Mouse (Mus musculus): Measurements from ENCODE around the gene Eya3.
"Not testable (repeated sequence)": the region's sequence is repeated elsewhere in the genome, so short reads cannot be mapped to it uniquely, and the experiment has no call there.

Eya3 gene

GRCm38 (mm10) chr4:132638461-132639190, at the start of gene Eya3:
Eya3 (plus strand) TSS chr4:132638987.
- DNase-seq = peak; percentile 91

DNA sequence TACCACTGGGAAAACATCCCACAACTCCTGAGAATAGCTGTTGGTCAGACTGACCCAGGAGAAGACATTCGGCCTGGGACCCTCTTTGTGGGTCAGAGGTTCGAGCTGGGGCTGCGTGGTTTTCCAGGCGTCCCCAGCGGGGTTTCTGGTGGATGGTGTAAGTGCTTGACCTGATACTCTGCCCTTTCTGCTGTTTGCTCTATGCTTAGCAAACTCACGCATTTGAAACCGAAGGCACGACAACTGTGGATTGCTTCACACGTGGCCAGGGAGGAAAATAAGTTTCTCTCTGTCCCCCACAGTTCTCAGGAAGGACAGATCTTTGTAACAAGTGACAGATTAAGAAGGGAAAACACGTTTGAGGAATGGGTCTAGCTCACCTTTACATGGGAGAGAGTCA, 48.1 kb upstream of the Eya3 start:
- no peak for DNase-seq

- no peak for DNase-seq
Measured at GRCm38 (mm10) chr4:132592958-132593357, 45.8 kb upstream of the Eya3 start.

DNA sequence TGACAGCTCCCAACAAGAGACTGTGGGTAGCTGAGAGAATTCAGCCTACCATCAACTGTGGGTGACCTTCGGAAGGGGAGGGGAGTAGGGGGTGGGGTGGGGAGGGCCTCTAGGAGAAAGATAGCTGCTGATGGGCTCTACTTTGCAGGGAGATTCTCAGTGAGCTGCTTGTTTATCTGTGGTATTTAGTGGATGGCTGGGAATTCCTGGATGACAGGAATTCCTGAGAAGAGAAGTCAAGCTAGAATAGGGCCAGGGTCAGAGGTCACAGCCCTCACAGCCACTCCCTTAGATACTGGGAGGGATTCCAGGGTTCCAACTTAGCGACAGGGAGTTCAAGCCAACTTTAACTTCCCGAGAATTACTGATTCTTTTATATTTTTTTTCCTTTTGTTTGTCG, 44.6 kb upstream of the Eya3 start:
- no peak for DNase-seq

GRCm38 (mm10) chr4:132598861-132599260, 39.9 kb upstream of the Eya3 start:
- no peak for DNase-seq

DNA sequence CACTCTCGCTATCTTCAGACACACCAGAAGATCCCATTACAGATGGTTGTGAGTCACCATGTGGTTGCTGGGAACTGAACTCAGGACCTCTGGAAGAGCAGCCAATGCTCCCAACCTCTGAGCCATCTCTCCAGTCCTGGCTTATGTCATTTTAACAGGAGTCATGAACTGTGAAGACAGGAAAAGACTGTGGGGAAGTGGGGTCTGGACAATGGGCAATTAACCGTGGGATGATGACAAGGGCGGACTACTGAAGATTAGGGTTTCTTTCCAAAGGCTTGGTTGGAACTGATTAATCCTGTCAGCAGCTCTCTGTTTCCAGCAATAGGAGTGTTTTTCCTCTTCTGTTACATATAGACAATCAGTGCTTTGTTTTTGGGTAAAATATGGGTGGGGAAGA, 39.0 kb upstream of the Eya3 start:
- no peak for DNase-seq

- no peak for DNase-seq
Measured at GRCm38 (mm10) chr4:132600465-132600864, 38.3 kb upstream of the Eya3 start.

DNA sequence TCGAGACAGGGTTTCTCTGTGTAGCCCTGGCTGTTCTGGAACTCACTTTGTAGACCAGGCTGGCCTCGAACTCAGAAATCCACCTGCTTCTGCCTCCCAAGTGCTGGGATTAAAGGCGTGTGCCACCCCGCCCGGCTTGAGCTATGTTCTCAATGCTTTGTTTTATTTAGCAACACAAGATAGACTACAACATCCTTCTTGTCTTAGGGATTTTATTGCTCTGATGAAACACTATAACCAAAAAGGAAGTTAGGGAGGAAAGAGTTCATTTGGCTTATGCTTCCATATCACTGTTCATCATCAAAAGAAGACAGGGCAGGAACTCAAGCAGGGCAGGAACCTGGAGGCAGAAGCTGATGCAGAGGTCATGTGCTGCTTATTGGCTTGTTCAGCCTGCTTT, 37.5 kb upstream of the Eya3 start:
- not testable (repeated sequence) for DNase-seq

DNA sequence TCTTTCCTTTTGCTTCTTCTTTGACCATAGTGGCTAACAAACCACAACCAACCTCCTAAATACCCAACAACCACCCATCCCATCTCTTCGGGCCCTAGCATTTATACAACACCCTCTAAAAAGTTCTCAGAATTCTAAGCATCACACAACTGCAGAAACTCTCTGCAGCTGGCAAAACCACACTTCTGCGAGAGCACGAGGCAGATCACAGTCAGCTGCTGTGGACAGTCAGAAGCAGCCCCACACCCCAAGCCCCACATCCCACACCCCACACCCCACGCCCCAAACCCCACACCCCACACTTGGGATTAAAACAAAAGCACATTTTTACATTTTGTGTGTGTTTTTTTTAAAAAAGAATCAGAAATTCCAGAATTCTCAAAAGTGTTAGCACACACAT, 35.3 kb upstream of the Eya3 start:
- DNase-seq = no peak

- no peak for DNase-seq
Measured at GRCm38 (mm10) chr4:132605816-132606215, 33.0 kb upstream of the Eya3 start.

DNA sequence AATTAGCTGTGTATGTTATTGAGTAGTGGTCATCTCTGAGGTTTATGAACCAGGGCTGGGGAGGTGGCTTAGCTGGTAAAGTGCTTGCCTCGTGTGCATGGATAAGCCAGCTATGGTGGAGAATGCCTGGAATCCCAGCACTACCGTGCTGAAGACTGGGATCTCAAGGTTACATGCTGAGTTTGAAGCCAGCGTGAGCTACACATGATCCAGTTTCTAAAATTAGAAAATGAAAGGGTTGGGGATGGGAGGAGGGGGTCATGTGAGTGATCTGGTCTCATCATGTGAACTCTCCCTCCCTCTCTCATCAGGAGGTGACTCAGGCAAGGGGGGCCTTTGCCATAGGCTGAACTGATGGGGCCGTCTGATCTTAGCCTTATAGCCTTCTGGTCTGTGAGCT, 30.6 kb upstream of the Eya3 start:
- no peak for DNase-seq

DNA sequence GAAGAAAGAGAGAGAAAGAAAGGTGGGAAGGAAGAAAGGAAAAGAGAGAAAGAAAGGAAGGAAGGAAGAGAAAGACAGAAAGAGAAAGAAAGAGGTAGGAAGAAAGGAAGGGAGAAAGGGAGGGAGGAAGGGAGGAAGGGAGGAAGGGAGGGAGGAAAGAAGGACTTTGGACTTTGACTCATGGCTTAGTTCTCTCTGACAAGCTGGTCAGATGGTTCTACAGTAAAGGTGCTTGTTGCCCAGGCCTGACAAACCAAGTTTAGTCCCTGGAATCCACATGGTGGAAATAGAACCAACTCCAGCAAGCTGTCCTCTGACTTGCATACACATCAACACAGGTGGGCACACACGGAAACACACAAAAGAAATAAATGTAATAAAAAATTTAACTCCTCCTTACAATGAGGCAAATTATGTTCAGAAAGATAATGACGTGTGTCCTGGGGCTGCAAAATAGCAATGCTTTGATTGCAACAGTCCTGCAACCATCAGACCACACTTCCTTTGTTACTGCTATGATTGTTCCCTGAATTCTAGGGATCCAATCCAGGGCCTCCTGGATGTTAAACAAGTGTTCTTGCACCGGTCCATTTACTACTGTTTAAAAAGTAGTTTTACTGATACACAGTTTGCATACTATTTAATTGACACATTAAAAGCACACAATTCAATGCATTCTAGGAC, 28.3 kb upstream of the Eya3 start:
- DNase-seq = no peak

- DNase-seq = no peak
Measured at GRCm38 (mm10) chr4:132611320-132611719, 27.5 kb upstream of the Eya3 start.

- no peak for DNase-seq
Measured at GRCm38 (mm10) chr4:132617873-132618272, 20.9 kb upstream of the Eya3 start.

DNA sequence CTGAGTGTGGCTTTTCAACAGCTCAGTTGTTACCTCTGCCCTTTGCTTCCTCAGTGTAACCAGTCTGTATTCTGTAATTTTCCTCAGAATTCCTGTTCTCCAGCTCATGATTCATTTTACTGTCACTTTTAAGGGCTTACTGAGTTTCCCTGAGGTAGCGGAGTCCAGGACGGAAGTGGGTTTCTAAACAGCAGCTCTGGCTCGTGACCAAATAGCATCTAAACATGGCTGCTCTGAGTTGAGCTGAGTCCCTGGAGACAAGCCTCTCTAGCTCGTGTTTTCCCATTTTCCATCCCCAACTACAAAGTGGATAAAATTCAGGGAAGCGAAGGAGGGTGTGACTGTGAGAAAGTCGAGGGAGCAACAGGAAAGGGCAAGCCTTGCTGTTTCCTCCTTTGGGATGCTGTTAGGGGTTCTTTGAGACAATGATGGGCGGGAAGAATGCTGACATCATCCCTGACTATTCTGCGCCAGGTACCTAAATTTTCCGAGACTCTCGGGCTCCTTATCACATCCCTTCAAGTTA, 19.9 kb upstream of the Eya3 start:
- no peak for DNase-seq

GRCm38 (mm10) chr4:132620134-132620533, 18.7 kb upstream of the Eya3 start:
- DNase-seq = no peak

- DNase-seq = no peak
Measured at GRCm38 (mm10) chr4:132621287-132622068, 17.3 kb upstream of the Eya3 start.

DNA sequence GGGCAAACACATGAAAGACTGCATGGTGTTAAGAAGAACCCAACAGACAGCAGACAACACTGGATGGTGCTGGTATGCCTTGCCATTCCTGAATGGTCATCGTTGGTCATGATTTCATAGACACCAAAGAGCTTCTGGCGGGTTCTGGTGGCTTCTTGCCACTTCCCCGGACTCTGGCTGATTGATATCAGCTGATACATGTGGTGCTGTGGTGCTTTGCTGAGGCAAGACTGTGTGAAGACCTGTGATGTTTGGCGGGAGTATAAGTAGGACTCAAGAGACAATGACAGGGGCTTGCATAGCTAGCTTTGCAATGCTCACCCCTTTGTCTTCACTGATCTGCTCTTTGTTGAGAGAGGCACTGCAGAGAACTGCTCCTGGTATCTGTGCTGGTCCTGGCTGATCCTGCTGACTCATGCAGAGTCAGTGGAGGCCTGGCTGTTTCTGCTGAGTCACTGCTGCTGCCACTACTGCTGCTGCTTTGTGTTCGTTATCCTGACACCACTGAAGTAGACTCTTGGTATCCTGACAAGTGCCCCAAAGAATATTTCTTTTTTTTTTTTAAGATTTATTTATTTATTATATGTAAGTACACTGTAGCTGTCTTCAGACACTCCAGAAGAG, 14.6 kb upstream of the Eya3 start:
- DNase-seq = no peak

- DNase-seq = no peak
Measured at GRCm38 (mm10) chr4:132628830-132629229, 10.0 kb upstream of the Eya3 start.

GRCm38 (mm10) chr4:132635971-132636370, 2.8 kb upstream of the Eya3 start:
- DNase-seq = no peak

DNA sequence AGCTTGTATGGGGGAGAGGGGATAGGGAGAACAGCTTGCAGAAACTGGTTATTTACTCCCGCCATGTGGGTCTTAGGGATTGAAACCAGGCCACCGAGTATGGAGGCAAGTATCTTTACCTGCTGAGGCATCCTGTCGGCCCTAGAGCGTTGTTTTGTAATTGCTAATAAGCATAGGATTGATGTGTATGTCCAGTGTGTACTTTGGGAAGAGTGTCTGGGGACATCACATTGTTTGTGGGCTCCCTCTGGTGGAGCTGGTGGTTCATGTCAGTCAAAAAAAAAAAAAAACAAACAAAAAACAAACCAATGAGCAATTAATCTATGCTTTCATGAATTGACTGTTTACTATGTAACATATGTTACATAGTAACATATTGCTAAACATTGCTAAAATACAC, 2.2 kb upstream of the Eya3 start:
- DNase-seq = peak; percentile 24

GRCm38 (mm10) chr4:132639191-132639713, 465 bp downstream of the Eya3 start:
- no peak for DNase-seq

GRCm38 (mm10) chr4:132647439-132647838, 8.7 kb downstream of the Eya3 start:
- DNase-seq = no peak

Measured in cerebellum, adult 8-10 months (tissue).